Mouse (Mus musculus) gastrocnemius, postnatal 36 days (tissue): ENCODE data around the gene Enpep. TPM values are rescaled to one million over a fixed set of nuclear protein-coding genes. Genes with fewer than 3 reads are reported as not detected.

Experiments
- total RNA-seq, 2 experiments: library from RNA; stranded (reverse); gene quantifications; 2 replicates each; pipeline ENCODE4 v1.2.3; 2021

Gene Enpep
- total RNA-seq, 2 experiments from 2014 or later, result 2.6 to 3.2 TPM

Other genes with a start within 250 kb of the Enpep start
- 1 to 10 TPM; 2.5 to 6.4 TPM for gene Pitx2, start 132.8 kb downstream of the Enpep start, total RNA-seq
- gene Elovl6, start 199.6 kb upstream of the Enpep start, total RNA-seq, result under 1 TPM; 0.56 to 0.79 TPM